Mouse (Mus musculus) ES-E14 (cell line): Measurements from ENCODE around the gene Heyl.

Source experiments
- HCFC1 ChIP-seq: IDR thresholded peaks from 2 replicates; pipeline ENCODE4 v1.6.1; 2012; ENCODE audit warnings: low read length, inconsistent platforms, borderline replicate concordance; ENCODE audit not compliant: insufficient read depth
- MAFK ChIP-seq: IDR thresholded peaks from 2 replicates; pipeline ENCODE4 v1.6.1; 2014; ENCODE audit warnings: mild to moderate bottlenecking, low read depth, low read length, inconsistent platforms; ENCODE audit not compliant: insufficient read depth
- ZC3H11A ChIP-seq: IDR thresholded peaks from 2 replicates; pipeline ENCODE4 v1.6.1; 2012; ENCODE audit warnings: low read depth, mild to moderate bottlenecking, inconsistent platforms, low read length, borderline replicate concordance
- ZNF384 ChIP-seq: IDR thresholded peaks from 2 replicates; pipeline ENCODE4 v1.6.1; 2012; ENCODE audit warnings: low read depth, low read length, inconsistent platforms

- TF ChIP-seq ZNF384 (no peak), ZC3H11A (0 out of 2 replicates have a peak, but pooled peaks have one; percentile 4), HCFC1 (no peak), MAFK (no peak)
Observed at GRCm38 (mm10) chr4:123216782-123217181, 16.6 kb upstream of the Heyl start.
